Mouse (Mus musculus): ENCODE data around the gene Slc39a11.
A peak's percentile ranks its signal among the peaks of the same experiment; 100 is the strongest.
"Not testable (repeated sequence)": the region's sequence is repeated elsewhere in the genome, so short reads cannot be mapped to it uniquely, and the experiment has no call there.

The Slc39a11 gene

GRCm38 (mm10) chr11:113600526-113601245 is 49.2 kb downstream of the Slc39a11 start:
- DNase-seq (ENCODE audit: low read depth, low spot score) = no peak

- DNase-seq (ENCODE audit: low read depth, low spot score) = no peak
Measured at GRCm38 (mm10) chr11:113597632-113598031, 52.2 kb downstream of the Slc39a11 start.

- DNase-seq (ENCODE audit: low read depth, low spot score) = no peak
Measured at GRCm38 (mm10) chr11:113595144-113595543, 54.7 kb downstream of the Slc39a11 start.

- no peak for DNase-seq (ENCODE audit: low read depth, low spot score)
Measured at GRCm38 (mm10) chr11:113588936-113589335, 60.9 kb downstream of the Slc39a11 start.

- DNase-seq (ENCODE audit: low read depth, low spot score) = no peak
Measured at GRCm38 (mm10) chr11:113586423-113586822, 63.5 kb downstream of the Slc39a11 start.

- DNase-seq (ENCODE audit: low read depth, low spot score) = no peak
Measured at GRCm38 (mm10) chr11:113583879-113584661, 65.8 kb downstream of the Slc39a11 start.

- no peak for DNase-seq (ENCODE audit: low read depth, low spot score)
Measured at GRCm38 (mm10) chr11:113577221-113577620, 72.7 kb downstream of the Slc39a11 start.

- no peak for DNase-seq (ENCODE audit: low read depth, low spot score)
Measured at GRCm38 (mm10) chr11:113572641-113573040, 77.2 kb downstream of the Slc39a11 start.

- DNase-seq (ENCODE audit: low read depth, low spot score) = no peak
Measured at GRCm38 (mm10) chr11:113571616-113572015, 78.3 kb downstream of the Slc39a11 start.

- no peak for DNase-seq (ENCODE audit: low read depth, low spot score)
Measured at GRCm38 (mm10) chr11:113568999-113569398, 80.9 kb downstream of the Slc39a11 start.

- DNase-seq (ENCODE audit: low read depth, low spot score) = not testable (repeated sequence)
Measured at GRCm38 (mm10) chr11:113567926-113568325, 82.0 kb downstream of the Slc39a11 start.

GRCm38 (mm10) chr11:113565006-113565995 is 84.6 kb downstream of the Slc39a11 start:
- peak; percentile 92 for DNase-seq (ENCODE audit: low read depth, low spot score)

GRCm38 (mm10) chr11:113562326-113562725 is 87.6 kb downstream of the Slc39a11 start:
- no peak for DNase-seq (ENCODE audit: low read depth, low spot score)

- DNase-seq (ENCODE audit: low read depth, low spot score) = no peak
Measured at GRCm38 (mm10) chr11:113560150-113560549, 89.7 kb downstream of the Slc39a11 start.

GRCm38 (mm10) chr11:113558505-113558904 is 91.4 kb downstream of the Slc39a11 start:
- DNase-seq (ENCODE audit: low read depth, low spot score) = no peak

- DNase-seq (ENCODE audit: low read depth, low spot score) = no peak
Measured at GRCm38 (mm10) chr11:113556142-113556541, 93.7 kb downstream of the Slc39a11 start.

- DNase-seq (ENCODE audit: low read depth, low spot score) = no peak
Measured at GRCm38 (mm10) chr11:113554701-113555360, 95.0 kb downstream of the Slc39a11 start.

- no peak for DNase-seq (ENCODE audit: low read depth, low spot score)
Measured at GRCm38 (mm10) chr11:113554194-113554593, 95.7 kb downstream of the Slc39a11 start.

GRCm38 (mm10) chr11:113553605-113554004 is 96.3 kb downstream of the Slc39a11 start:
- DNase-seq (ENCODE audit: low read depth, low spot score) = no peak

GRCm38 (mm10) chr11:113552539-113552938 is 97.3 kb downstream of the Slc39a11 start:
- no peak for DNase-seq (ENCODE audit: low read depth, low spot score)
